Mouse (Mus musculus) heart, postnatal 0 days (tissue): ENCODE measurements around the gene Cryaa.

Source experiments
- CTCF ChIP-seq: IDR thresholded peaks from 2 replicates; pipeline ENCODE4 v1.5.1; 2016; ENCODE audit warnings: antibody characterized with exemption, control low read depth, low read depth
- EP300 ChIP-seq: IDR thresholded peaks from 2 replicates; pipeline ENCODE4 v1.6.1; 2016; ENCODE audit warnings: antibody characterized with exemption, low read depth

DNA sequence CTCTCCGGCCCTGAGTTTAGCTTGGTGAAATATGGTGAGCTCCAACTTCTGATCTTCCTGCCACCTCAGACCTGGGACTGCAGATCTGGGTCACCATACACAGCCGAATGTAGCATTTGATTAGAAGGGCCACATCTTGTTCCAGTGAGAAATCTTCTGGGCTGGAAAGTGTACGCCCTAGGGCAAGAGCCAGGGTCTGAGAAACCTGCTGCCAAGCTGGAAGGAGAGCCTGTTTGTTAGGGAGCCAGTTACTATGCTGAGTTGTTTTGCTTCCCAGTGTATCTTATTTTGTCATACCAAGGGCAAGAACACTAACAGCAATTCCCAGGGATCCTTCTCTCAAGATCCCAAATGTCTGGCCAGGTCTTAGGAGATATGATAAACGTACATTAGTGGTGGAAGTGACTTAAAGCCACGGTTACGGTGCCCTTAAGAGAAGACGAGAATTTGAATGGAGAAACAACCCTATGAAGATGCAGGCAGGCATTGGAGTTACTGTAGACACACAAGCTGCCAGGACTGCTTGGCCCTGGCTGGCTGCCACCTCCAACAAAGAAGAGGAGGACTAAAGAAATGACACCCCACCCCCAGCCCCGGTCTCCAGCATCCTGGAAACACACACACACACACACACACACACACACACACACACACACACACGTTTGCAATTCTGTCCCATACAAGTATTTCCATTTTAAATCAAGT, 39.6 kb upstream of the Cryaa start:
- TF ChIP-seq CTCF (no peak), EP300 (no peak)
